Mouse (Mus musculus) liver, embryonic 14 days (tissue): ENCODE data around the gene Celf2. TPM values are rescaled to one million over a fixed set of nuclear protein-coding genes. Genes with fewer than 3 reads are reported as not detected.

ENCODE experiments used
- polyA plus RNA-seq: library from polyadenylated mRNA; depleted of rRNA; stranded (reverse); fragments of >200 nt; gene quantifications from 2 replicates; pipeline ENCODE4 v1.2.3, GENCODE M21; 2012; rRNA removed

The Celf2 gene
- polyA plus RNA-seq, result 4.3 and 4.9 TPM in 2 replicates

DNA sequence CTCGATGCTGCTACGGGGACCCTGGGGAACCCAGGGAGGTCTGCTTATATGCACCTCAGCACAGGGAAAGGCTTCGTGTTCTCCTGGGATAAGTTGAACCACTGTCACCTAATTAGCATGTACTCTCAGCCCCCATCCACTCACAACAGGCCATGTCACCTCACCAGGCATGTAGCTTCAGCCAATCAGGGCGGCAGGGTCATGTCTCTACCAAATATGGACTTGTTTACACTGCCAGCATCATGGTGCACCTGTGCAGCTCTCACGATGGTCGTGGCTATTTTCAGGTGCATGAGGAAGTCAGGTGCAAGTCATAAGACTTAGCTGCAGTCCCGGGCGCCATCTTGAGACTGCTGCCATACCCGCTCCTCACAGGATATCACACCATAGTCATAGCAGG, at the start of gene Celf2:
Gene Celf2, minus strand, starts transcription at position 101 of the 400 bp plus-strand sequence.

